Mouse (Mus musculus) granulocyte monocyte progenitor cell, adult 5-6 weeks (primary cell): Measurements from ENCODE around the gene Zc3hav1. TPM values are rescaled to one million over a fixed set of nuclear protein-coding genes. Genes with fewer than 3 reads are reported as not detected.

ENCODE experiments used
- ATAC-seq: replicated peaks from 2 replicates; pipeline ENCODE4 v1.8.0; 2016; ENCODE audit warnings: mild to moderate bottlenecking, moderate TSS enrichment, inconsistent platforms; ENCODE audit not compliant: poor library complexity, severe bottlenecking
- total RNA-seq, 2 experiments: library from RNA; stranded (forward) in 1 of 2; stranded (reverse) in 1 of 2; fragments of 200-712, 200-1000 nt in 1 of 2; fragments of >200 nt in 1 of 2; fragmentation: Nextera tagmentation in 1 of 2; gene quantifications; 2 replicates each; pipeline ENCODE4 v1.2.3; 2014 to 2017

Gene Zc3hav1
- total RNA-seq, 2 experiments from 2014 or later, result 46.8 to 47.6 TPM

- no peak for ATAC-seq
Observed at GRCm38 (mm10) chr6:38353181-38353580, 1.2 kb downstream of the Zc3hav1 start.

- ATAC-seq, result peak; percentile 19
Observed at GRCm38 (mm10) chr6:38352451-38352850, 2.0 kb downstream of the Zc3hav1 start.

- ATAC-seq, result peak; percentile 26; the same call in 1 of the 2 replicates
Observed at GRCm38 (mm10) chr6:38351930-38352329, 2.5 kb downstream of the Zc3hav1 start.

- no peak for ATAC-seq
Observed at GRCm38 (mm10) chr6:38349806-38350205, 4.6 kb downstream of the Zc3hav1 start.

- ATAC-seq, result no peak
Observed at GRCm38 (mm10) chr6:38348811-38349453, 5.5 kb downstream of the Zc3hav1 start.

- no peak for ATAC-seq
Observed at GRCm38 (mm10) chr6:38347875-38348274, 6.5 kb downstream of the Zc3hav1 start.

- ATAC-seq, result peak; percentile 86
Observed at GRCm38 (mm10) chr6:38345796-38346195, 8.6 kb downstream of the Zc3hav1 start.

- no peak for ATAC-seq
Observed at GRCm38 (mm10) chr6:38344006-38344670, 10.3 kb downstream of the Zc3hav1 start.

GRCm38 (mm10) chr6:38343581-38343980 is 10.8 kb downstream of the Zc3hav1 start:
- ATAC-seq, result no peak

GRCm38 (mm10) chr6:38342666-38342992 is 11.8 kb downstream of the Zc3hav1 start:
- no peak for ATAC-seq

- peak; percentile 44 for ATAC-seq
Observed at GRCm38 (mm10) chr6:38341751-38342665, 12.4 kb downstream of the Zc3hav1 start.

- ATAC-seq, result no peak
Observed at GRCm38 (mm10) chr6:38339078-38339477, 15.3 kb downstream of the Zc3hav1 start.

- ATAC-seq, result peak; percentile 44
Observed at GRCm38 (mm10) chr6:38337951-38338350, 16.5 kb downstream of the Zc3hav1 start.

GRCm38 (mm10) chr6:38337166-38337705 is 17.2 kb downstream of the Zc3hav1 start:
- ATAC-seq, result 0 out of 2 replicates have a peak, but pooled peaks have one; percentile 15

- ATAC-seq, result no peak
Observed at GRCm38 (mm10) chr6:38335264-38335663, 19.1 kb downstream of the Zc3hav1 start.

- 0 out of 2 replicates have a peak, but pooled peaks have one; percentile 25 for ATAC-seq
Observed at GRCm38 (mm10) chr6:38326596-38326995, 27.8 kb downstream of the Zc3hav1 start.

- peak; percentile 80 for ATAC-seq
Observed at GRCm38 (mm10) chr6:38320621-38321020, 33.8 kb downstream of the Zc3hav1 start.

- ATAC-seq, result no peak
Observed at GRCm38 (mm10) chr6:38316050-38316449, 38.4 kb downstream of the Zc3hav1 start.

GRCm38 (mm10) chr6:38309741-38310140 is 44.7 kb downstream of the Zc3hav1 start:
- no peak for ATAC-seq

- no peak for ATAC-seq
Observed at GRCm38 (mm10) chr6:38304981-38305380, 49.4 kb downstream of the Zc3hav1 start.
